Mouse (Mus musculus): ENCODE results near the gene Olfr62. TPM values are rescaled to one million over a fixed set of nuclear protein-coding genes. Genes with fewer than 3 reads are reported as not detected.

Gene Olfr62
- polyA plus RNA-seq (2014; fragmentation: Nextera tagmentation; extraction: Ambion mirVana): not detected in 2 replicates

- no peaks in the 10 kb centered on the region for H3K9me3 ChIP-seq (ENCODE audit: control insufficient read depth, low read length)
- DNase-seq (ENCODE audit: low spot score) (no peak), ATAC-seq (ENCODE audit: low FRiP score) (no peak)
- no peaks in the 10 kb centered on the region for H3K36me3 ChIP-seq (ENCODE audit: control insufficient read depth, insufficient read depth, low read length)
- H3K27me3 ChIP-seq (ENCODE audit: control insufficient read depth, insufficient read depth, low read length): no peaks in the 10 kb centered on the region
- no peak within 1 kb of the TSS for H3K27ac ChIP-seq (ENCODE audit: low read depth, low read length)
- no peak within 1 kb of the TSS for H3K9ac ChIP-seq (ENCODE audit: low read depth, low read length)
- no peaks in the 10 kb centered on the region for H3K4me1 ChIP-seq (replicated peaks; ENCODE audit: control insufficient read depth, insufficient read depth, low read length)
- H3K4me3 ChIP-seq (ENCODE audit: low read depth, low read length): no peak within 1 kb of the TSS
- H3K4me2 ChIP-seq (replicated peaks; ENCODE audit: low read depth, low read length): no peak within 1 kb of the TSS
Observed at GRCm38 (mm10) chr4:118658652-118659051, at the start of gene Olfr62. Olfr62 (plus strand) TSS chr4:118658952.

- ATAC-seq (ENCODE audit: low FRiP score) (no peak), DNase-seq (ENCODE audit: low spot score) (no peak)
- H3K9ac ChIP-seq (ENCODE audit: low read depth, low read length): no peak overlapping the region
- no peaks in the 10 kb centered on the region for H3K9me3 ChIP-seq (ENCODE audit: control insufficient read depth, low read length)
- no peak overlapping the region for H3K4me3 ChIP-seq (ENCODE audit: low read depth, low read length)
- no peaks in the 10 kb centered on the region for H3K4me1 ChIP-seq (replicated peaks; ENCODE audit: control insufficient read depth, insufficient read depth, low read length)
- H3K4me2 ChIP-seq (replicated peaks; ENCODE audit: low read depth, low read length): no peak overlapping the region
- H3K27me3 ChIP-seq (ENCODE audit: control insufficient read depth, insufficient read depth, low read length): no peaks in the 10 kb centered on the region
- WGBS: 72% methylated on average over 3 of the region's 3 CpGs
- no peaks in the 10 kb centered on the region for H3K36me3 ChIP-seq (ENCODE audit: control insufficient read depth, insufficient read depth, low read length)
- no peak overlapping the region for H3K27ac ChIP-seq (ENCODE audit: low read depth, low read length)
Observed at GRCm38 (mm10) chr4:118609836-118610235, 48.9 kb upstream of the Olfr62 start.

GRCm38 (mm10) chr4:118612619-118613018 lies 46.1 kb upstream of the Olfr62 start:
- H3K9ac ChIP-seq (ENCODE audit: low read depth, low read length): no peak overlapping the region
- no peak overlapping the region for H3K4me3 ChIP-seq (ENCODE audit: low read depth, low read length)
- 20% methylated on average over 11 of the region's 11 CpGs for WGBS
- peak; percentile 48 for DNase-seq (ENCODE audit: low spot score)
- H3K9me3 ChIP-seq (ENCODE audit: control insufficient read depth, low read length): no peaks in the 10 kb centered on the region
- ATAC-seq (ENCODE audit: low FRiP score): no peak
- no peak overlapping the region for H3K4me2 ChIP-seq (replicated peaks; ENCODE audit: low read depth, low read length)
- H3K4me1 ChIP-seq (replicated peaks; ENCODE audit: control insufficient read depth, insufficient read depth, low read length): no peaks in the 10 kb centered on the region
- no peak overlapping the region for H3K27ac ChIP-seq (ENCODE audit: low read depth, low read length)
- H3K36me3 ChIP-seq (ENCODE audit: control insufficient read depth, insufficient read depth, low read length): no peaks in the 10 kb centered on the region
- no peaks in the 10 kb centered on the region for H3K27me3 ChIP-seq (ENCODE audit: control insufficient read depth, insufficient read depth, low read length)

- H3K9me3 ChIP-seq (ENCODE audit: control insufficient read depth, low read length): no peaks in the 10 kb centered on the region
- H3K36me3 ChIP-seq (ENCODE audit: control insufficient read depth, insufficient read depth, low read length): no peaks in the 10 kb centered on the region
- 88% methylated on average over 11 of the region's 11 CpGs for WGBS
- H3K4me1 ChIP-seq (replicated peaks; ENCODE audit: control insufficient read depth, insufficient read depth, low read length): no peaks in the 10 kb centered on the region
- H3K4me2 ChIP-seq (replicated peaks; ENCODE audit: low read depth, low read length): no peak overlapping the region
- ATAC-seq (ENCODE audit: low FRiP score) (no peak), DNase-seq (ENCODE audit: low spot score) (no peak)
- no peak overlapping the region for H3K4me3 ChIP-seq (ENCODE audit: low read depth, low read length)
- H3K27me3 ChIP-seq (ENCODE audit: control insufficient read depth, insufficient read depth, low read length): no peaks in the 10 kb centered on the region
- no peak overlapping the region for H3K27ac ChIP-seq (ENCODE audit: low read depth, low read length)
- H3K9ac ChIP-seq (ENCODE audit: low read depth, low read length): no peak overlapping the region
Observed at GRCm38 (mm10) chr4:118615412-118615811, 43.3 kb upstream of the Olfr62 start.

- ATAC-seq (ENCODE audit: low FRiP score) (peak; percentile 95), DNase-seq (ENCODE audit: low spot score) (peak; percentile 96)
- Histone ChIP-seq H3K9ac (ENCODE audit: low read depth, low read length) (peak within 1 kb of the TSS; percentile 67), H3K27ac (ENCODE audit: low read depth, low read length) (no peak within 1 kb of the TSS), H3K27me3 (ENCODE audit: control insufficient read depth, insufficient read depth, low read length) (no peaks in the 10 kb centered on the region), H3K9me3 (ENCODE audit: control insufficient read depth, low read length) (no peaks in the 10 kb centered on the region), H3K4me3 (ENCODE audit: low read depth, low read length) (peak within 1 kb of the TSS; percentile 86), H3K4me2 (replicated peaks; ENCODE audit: low read depth, low read length) (peak within 1 kb of the TSS; percentile 93), H3K4me1 (replicated peaks; ENCODE audit: control insufficient read depth, insufficient read depth, low read length) (no peaks in the 10 kb centered on the region), H3K36me3 (ENCODE audit: control insufficient read depth, insufficient read depth, low read length) (peaks cover 9% of the 10 kb centered on the region; the same call in 1 of the 2 replicates)
- under 1% methylated on average over 32 of the region's 41 CpGs for WGBS
Observed at GRCm38 (mm10) chr4:118620279-118620966, 38.3 kb upstream of the Olfr62 start, which contains the start of the genes Cfap57 and Ebna1bp2. Cfap57 (minus strand) TSS chr4:118620777. Ebna1bp2 (plus strand) TSS chr4:118620799.

- Histone ChIP-seq H3K4me2 (replicated peaks; ENCODE audit: low read depth, low read length) (peak overlapping the region; percentile 93), H3K27ac (ENCODE audit: low read depth, low read length) (no peak overlapping the region), H3K9ac (ENCODE audit: low read depth, low read length) (peak overlapping the region; percentile 67), H3K9me3 (ENCODE audit: control insufficient read depth, low read length) (no peaks in the 10 kb centered on the region), H3K4me3 (ENCODE audit: low read depth, low read length) (peak overlapping the region; percentile 86), H3K36me3 (ENCODE audit: control insufficient read depth, insufficient read depth, low read length) (peaks cover 9% of the 10 kb centered on the region; the same call in 1 of the 2 replicates), H3K4me1 (replicated peaks; ENCODE audit: control insufficient read depth, insufficient read depth, low read length) (no peaks in the 10 kb centered on the region), H3K27me3 (ENCODE audit: control insufficient read depth, insufficient read depth, low read length) (no peaks in the 10 kb centered on the region)
- DNase-seq (ENCODE audit: low spot score) (no peak), ATAC-seq (ENCODE audit: low FRiP score) (no peak; the same call in 1 of the 2 replicates)
- under 1% methylated on average over 23 of the region's 23 CpGs for WGBS
Observed at GRCm38 (mm10) chr4:118620967-118621320, 37.8 kb upstream of the Olfr62 start.

- no peak for ATAC-seq (ENCODE audit: low FRiP score)
- H3K4me2 ChIP-seq (replicated peaks; ENCODE audit: low read depth, low read length): peak overlapping the region; percentile 93
- no peaks in the 10 kb centered on the region for H3K27me3 ChIP-seq (ENCODE audit: control insufficient read depth, insufficient read depth, low read length)
- no peaks in the 10 kb centered on the region for H3K9me3 ChIP-seq (ENCODE audit: control insufficient read depth, low read length)
- H3K36me3 ChIP-seq (ENCODE audit: control insufficient read depth, insufficient read depth, low read length): peaks cover 9% of the 10 kb centered on the region; the same call in 1 of the 2 replicates
- no peak for DNase-seq (ENCODE audit: low spot score)
- H3K4me1 ChIP-seq (replicated peaks; ENCODE audit: control insufficient read depth, insufficient read depth, low read length): no peaks in the 10 kb centered on the region
- H3K9ac ChIP-seq (ENCODE audit: low read depth, low read length): no peak overlapping the region; the same call in 1 of the 2 replicates
- no peak overlapping the region for H3K27ac ChIP-seq (ENCODE audit: low read depth, low read length)
- peak overlapping the region; percentile 86 for H3K4me3 ChIP-seq (ENCODE audit: low read depth, low read length)
- WGBS: 87% methylated on average over 9 of the region's 9 CpGs
Observed at GRCm38 (mm10) chr4:118621781-118622180, 37.0 kb upstream of the Olfr62 start.

GRCm38 (mm10) chr4:118630261-118630660 lies 28.5 kb upstream of the Olfr62 start:
- no peak overlapping the region for H3K27ac ChIP-seq (ENCODE audit: low read depth, low read length)
- H3K4me1 ChIP-seq (replicated peaks; ENCODE audit: control insufficient read depth, insufficient read depth, low read length): no peaks in the 10 kb centered on the region
- no peak overlapping the region for H3K4me3 ChIP-seq (ENCODE audit: low read depth, low read length)
- 88% methylated on average over 5 of the region's 5 CpGs for WGBS
- DNase-seq (ENCODE audit: low spot score) (no peak), ATAC-seq (ENCODE audit: low FRiP score) (no peak)
- no peaks in the 10 kb centered on the region for H3K27me3 ChIP-seq (ENCODE audit: control insufficient read depth, insufficient read depth, low read length)
- 0 out of 2 replicates have a peak, but pooled peaks cover 5% of the 10 kb centered on the region for H3K36me3 ChIP-seq (ENCODE audit: control insufficient read depth, insufficient read depth, low read length)
- H3K4me2 ChIP-seq (replicated peaks; ENCODE audit: low read depth, low read length): no peak overlapping the region
- H3K9me3 ChIP-seq (ENCODE audit: control insufficient read depth, low read length): no peaks in the 10 kb centered on the region
- no peak overlapping the region for H3K9ac ChIP-seq (ENCODE audit: low read depth, low read length)
